Mouse (Mus musculus): ENCODE measurements at regions not wholly inside any gene's neighbourhood (a gene's known extent, or its start where the extent isn't known, plus 50 kb on each side); places are given as distances from the start of the nearest gene placed in this dataset.

DNA sequence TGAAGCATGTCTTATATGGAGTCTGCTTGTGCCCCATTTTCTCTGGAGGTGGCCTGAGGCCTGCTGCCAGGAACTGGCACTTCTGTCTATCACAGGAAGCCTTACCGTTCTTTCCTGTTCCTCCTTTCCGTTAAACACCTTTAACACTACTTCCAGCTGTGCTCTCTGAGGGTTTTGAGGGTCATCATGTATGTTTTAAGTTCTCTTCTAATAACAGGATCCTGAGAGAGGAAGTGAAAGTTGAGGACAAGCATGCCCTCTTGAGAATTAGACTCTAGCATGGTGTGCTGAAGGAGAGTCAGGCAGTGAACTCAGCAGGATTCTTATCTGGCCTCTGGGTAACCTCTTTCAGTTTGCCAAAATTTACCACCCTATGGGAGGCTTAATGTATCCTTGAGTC, 418.0 kb upstream of the 9430069I07Rik start:
- Histone ChIP-seq H3K36me3 (ENCODE audit: control insufficient read depth, insufficient read depth, low read length, poor library complexity, severe bottlenecking) (no peaks in the 10 kb centered on the region), H3K27me3 (ENCODE audit: control insufficient read depth, insufficient read depth, low read length, poor library complexity, severe bottlenecking) (no peaks in the 10 kb centered on the region)
- DNase-seq (ENCODE audit: low read depth, low spot score) = peak; percentile 57

DNA sequence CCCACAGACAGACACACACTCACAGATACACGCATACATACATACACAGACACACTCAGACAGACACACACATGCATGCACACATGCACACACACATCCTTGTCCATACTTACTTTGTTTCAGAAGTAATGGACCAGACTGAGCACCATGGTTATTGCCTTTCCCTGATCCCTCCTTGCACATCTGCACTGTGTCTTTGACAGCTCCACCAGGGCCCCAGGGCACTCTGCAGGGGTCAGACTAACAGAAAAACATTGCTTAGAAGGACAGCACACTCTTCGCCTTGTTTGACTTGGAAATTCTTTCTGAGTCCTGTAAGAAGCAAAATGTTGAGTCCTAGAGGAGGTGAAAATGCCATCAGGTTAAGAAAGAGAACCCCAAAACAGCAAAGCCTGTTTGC, 394.1 kb upstream of the 9430069I07Rik start:
- no peak for DNase-seq (ENCODE audit: low read depth, low spot score)
- no peaks in the 10 kb centered on the region for H3K27me3 ChIP-seq (ENCODE audit: control insufficient read depth, insufficient read depth, low read length, poor library complexity, severe bottlenecking)
- no peaks in the 10 kb centered on the region for H3K36me3 ChIP-seq (ENCODE audit: control insufficient read depth, insufficient read depth, low read length, poor library complexity, severe bottlenecking)

- DNase-seq (ENCODE audit: low read depth, low spot score) = no peak
- no peaks in the 10 kb centered on the region for H3K36me3 ChIP-seq (ENCODE audit: control insufficient read depth, insufficient read depth, low read length, poor library complexity, severe bottlenecking)
- H3K27me3 ChIP-seq (ENCODE audit: control insufficient read depth, insufficient read depth, low read length, poor library complexity, severe bottlenecking) = no peaks in the 10 kb centered on the region
Measured at GRCm38 (mm10) chr15:34751021-34751420, 393.3 kb upstream of the 9430069I07Rik start.

DNA sequence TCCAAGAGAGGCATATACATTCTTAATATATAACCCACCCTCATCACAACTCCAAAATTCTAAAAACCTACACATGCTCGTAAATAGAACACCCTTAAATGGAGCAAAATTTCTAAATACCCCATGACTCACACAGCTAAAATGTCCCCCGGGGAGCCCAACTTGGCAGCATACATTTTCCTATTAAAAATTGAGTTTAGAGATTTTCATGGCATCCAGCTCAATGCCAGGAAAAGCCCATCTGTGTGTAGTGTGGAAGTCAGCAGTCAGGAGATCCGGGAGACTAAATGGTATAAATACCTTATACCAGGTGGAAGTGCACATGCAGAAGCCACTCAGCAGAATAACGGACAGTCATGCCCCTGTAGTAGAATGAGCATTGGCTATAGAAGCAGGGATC, 389.4 kb upstream of the 9430069I07Rik start:
- DNase-seq (ENCODE audit: low read depth, low spot score) = no peak
- no peaks in the 10 kb centered on the region for H3K36me3 ChIP-seq (ENCODE audit: control insufficient read depth, insufficient read depth, low read length, poor library complexity, severe bottlenecking)
- H3K27me3 ChIP-seq (ENCODE audit: control insufficient read depth, insufficient read depth, low read length, poor library complexity, severe bottlenecking) = no peaks in the 10 kb centered on the region

- Histone ChIP-seq H3K36me3 (ENCODE audit: control insufficient read depth, insufficient read depth, low read length, poor library complexity, severe bottlenecking) (no peaks in the 10 kb centered on the region), H3K27me3 (ENCODE audit: control insufficient read depth, insufficient read depth, low read length, poor library complexity, severe bottlenecking) (no peaks in the 10 kb centered on the region)
- DNase-seq (ENCODE audit: low read depth, low spot score) = peak; percentile 71
Measured at GRCm38 (mm10) chr15:34743130-34743782, 385.6 kb upstream of the 9430069I07Rik start.

GRCm38 (mm10) chr15:34741488-34741887, 383.8 kb upstream of the 9430069I07Rik start:
- Histone ChIP-seq H3K27me3 (ENCODE audit: control insufficient read depth, insufficient read depth, low read length, poor library complexity, severe bottlenecking) (no peaks in the 10 kb centered on the region), H3K36me3 (ENCODE audit: control insufficient read depth, insufficient read depth, low read length, poor library complexity, severe bottlenecking) (no peaks in the 10 kb centered on the region)
- DNase-seq (ENCODE audit: low read depth, low spot score) = no peak

Data from splenic B cell, adult 2 months (primary cell).